Mouse (Mus musculus): ENCODE measurements around the gene Cnot10. TPM values are rescaled to one million over a fixed set of nuclear protein-coding genes. Genes with fewer than 3 reads are reported as not detected.
A peak's percentile ranks its signal among the peaks of the same experiment; 100 is the strongest.
"Not testable (repeated sequence)": the region's sequence is repeated elsewhere in the genome, so short reads cannot be mapped to it uniquely, and the experiment has no call there.

Cnot10 gene
- total RNA-seq, 2 experiments from 2014 or later: 17.1 TPM

DNA sequence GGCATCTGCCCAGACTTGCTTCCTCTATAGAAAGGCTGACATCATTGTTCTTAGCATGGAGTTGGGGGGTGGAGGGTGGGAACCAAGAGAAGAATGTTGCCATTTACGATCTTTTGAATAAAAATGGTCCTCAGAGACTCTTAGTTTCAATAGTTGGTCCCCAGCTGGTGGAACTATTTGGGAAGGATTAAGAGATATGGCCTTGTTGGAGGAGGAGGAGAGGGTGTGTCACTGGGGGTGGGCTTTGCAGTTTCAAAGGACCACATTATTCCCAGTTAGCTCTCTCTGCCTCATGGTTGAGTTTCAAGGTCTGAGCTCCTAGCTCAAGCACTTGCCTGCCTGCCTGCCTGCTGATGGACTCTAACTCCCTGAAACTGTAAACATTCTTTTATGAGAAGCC is 32.0 kb upstream of the Cnot10 start:
- no peak overlapping the region for H3K27ac ChIP-seq
- intact Hi-C loops (cut with DNase I): no loop called here

GRCm38 (mm10) chr9:114669011-114669410 is 29.0 kb upstream of the Cnot10 start:
- H3K27ac ChIP-seq: no peak overlapping the region
- no peak for DNase-seq
- no peak overlapping the region for H3K4me3 ChIP-seq
- intact Hi-C loops (cut with DNase I): no loop called here
- no peak for TF ChIP-seq CTCF (IDR thresholded peaks at IDR 0.05)

More for the DNA sequence above, 32.0 kb upstream of the Cnot10 start:
- no peak for TF ChIP-seq CTCF (IDR thresholded peaks at IDR 0.05)
- no peak for DNase-seq
- H3K4me3 ChIP-seq: no peak overlapping the region

DNA sequence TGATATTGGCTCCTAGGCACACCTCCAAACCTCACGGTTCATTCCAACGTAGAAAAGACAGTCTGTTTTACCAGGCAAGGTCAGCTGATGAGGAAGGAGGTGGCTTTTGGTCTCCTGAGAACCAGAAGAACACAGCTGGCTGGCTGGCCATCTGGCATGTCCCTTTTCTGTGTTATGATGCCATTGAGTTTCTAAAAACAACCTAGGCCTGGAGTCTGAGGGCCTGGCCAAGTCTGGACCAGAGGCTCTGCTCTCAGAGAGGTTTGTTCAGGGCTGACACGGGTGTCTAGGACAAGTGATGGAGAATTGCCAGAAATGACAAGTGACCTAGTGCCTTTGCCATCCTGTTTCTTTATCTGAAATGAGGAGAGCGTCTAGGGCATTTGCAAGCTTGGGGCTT is 28.1 kb upstream of the Cnot10 start:
- no peak for TF ChIP-seq CTCF (IDR thresholded peaks at IDR 0.05)
- peak; percentile 39 for DNase-seq
- H3K4me3 ChIP-seq: no peak overlapping the region
- no peak overlapping the region for H3K27ac ChIP-seq
- intact Hi-C loops (cut with DNase I): no loop called here

GRCm38 (mm10) chr9:114666858-114667257 is 26.9 kb upstream of the Cnot10 start:
- intact Hi-C loops (cut with DNase I): no loop called here
- TF ChIP-seq CTCF (IDR thresholded peaks at IDR 0.05): no peak
- Histone ChIP-seq H3K4me3 (no peak overlapping the region), H3K27ac (no peak overlapping the region)
- DNase-seq: no peak

DNA sequence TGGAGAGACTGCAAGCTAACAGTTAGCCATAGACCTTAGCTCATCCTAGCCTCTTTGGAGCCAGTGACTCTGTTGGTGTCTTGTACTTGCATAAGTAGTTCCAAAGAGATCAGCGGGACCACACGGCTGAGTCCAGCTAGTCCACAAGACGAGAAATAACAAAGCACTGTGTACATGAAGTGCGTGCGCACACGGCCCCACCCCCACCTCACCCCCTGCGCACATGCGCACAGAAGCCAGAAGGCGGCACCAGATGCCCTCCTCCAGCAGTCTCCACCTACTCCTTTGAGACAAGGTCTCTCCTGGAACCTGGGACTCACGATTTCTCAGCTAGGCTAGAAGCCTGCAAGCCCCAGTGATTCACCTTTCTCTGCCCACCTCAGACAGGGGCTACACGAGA is 23.8 kb upstream of the Cnot10 start:
- H3K4me3 ChIP-seq: no peak overlapping the region
- no peak overlapping the region for H3K27ac ChIP-seq
- intact Hi-C loops (cut with DNase I): no loop called here
- DNase-seq: no peak
- TF ChIP-seq CTCF (IDR thresholded peaks at IDR 0.05): no peak

GRCm38 (mm10) chr9:114661991-114662390 is 22.0 kb upstream of the Cnot10 start:
- DNase-seq: no peak
- intact Hi-C loops (cut with DNase I): no loop called here
- Histone ChIP-seq H3K27ac (no peak overlapping the region), H3K4me3 (no peak overlapping the region)
- TF ChIP-seq CTCF (IDR thresholded peaks at IDR 0.05): no peak

- no peak overlapping the region for H3K4me3 ChIP-seq
- intact Hi-C loops (cut with DNase I): no loop called here
- no peak for DNase-seq
- H3K27ac ChIP-seq: no peak overlapping the region
- no peak for TF ChIP-seq CTCF (IDR thresholded peaks at IDR 0.05)
Measured at GRCm38 (mm10) chr9:114660983-114661382, 21.0 kb upstream of the Cnot10 start.

GRCm38 (mm10) chr9:114660506-114660905 is 20.5 kb upstream of the Cnot10 start:
- no peak overlapping the region for H3K27ac ChIP-seq
- no peak for TF ChIP-seq CTCF (IDR thresholded peaks at IDR 0.05)
- no peak for DNase-seq
- intact Hi-C loops (cut with DNase I): no loop called here
- no peak overlapping the region for H3K4me3 ChIP-seq

GRCm38 (mm10) chr9:114656701-114657100 is 16.7 kb upstream of the Cnot10 start:
- Histone ChIP-seq H3K27ac (no peak overlapping the region), H3K4me3 (no peak overlapping the region)
- intact Hi-C loops (cut with DNase I): no loop called here
- DNase-seq: no peak
- TF ChIP-seq CTCF (IDR thresholded peaks at IDR 0.05): no peak

DNA sequence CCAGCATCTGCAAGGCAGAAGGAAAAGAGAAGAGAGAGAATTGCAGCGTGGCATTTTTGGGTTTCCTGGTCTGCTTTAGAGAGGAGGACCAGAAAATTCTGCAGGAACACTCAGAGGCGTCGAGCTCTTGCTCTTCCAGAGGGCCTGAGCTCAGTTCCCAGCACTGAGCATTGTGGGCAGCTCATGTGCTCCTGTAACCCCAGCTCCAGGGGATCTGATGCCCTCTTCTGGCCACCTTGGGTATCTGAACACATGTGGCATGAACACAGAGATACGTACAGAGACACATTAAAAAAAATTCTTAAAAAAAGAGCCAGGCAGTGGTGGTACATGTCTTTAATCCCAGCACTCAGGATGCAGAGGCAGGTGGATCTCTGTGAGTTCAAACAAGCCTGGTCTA is 15.4 kb upstream of the Cnot10 start:
- Histone ChIP-seq H3K27ac (no peak overlapping the region), H3K4me3 (no peak overlapping the region)
- DNase-seq: no peak
- TF ChIP-seq CTCF (IDR thresholded peaks at IDR 0.05): no peak
- intact Hi-C loops (cut with DNase I): no loop called here

DNA sequence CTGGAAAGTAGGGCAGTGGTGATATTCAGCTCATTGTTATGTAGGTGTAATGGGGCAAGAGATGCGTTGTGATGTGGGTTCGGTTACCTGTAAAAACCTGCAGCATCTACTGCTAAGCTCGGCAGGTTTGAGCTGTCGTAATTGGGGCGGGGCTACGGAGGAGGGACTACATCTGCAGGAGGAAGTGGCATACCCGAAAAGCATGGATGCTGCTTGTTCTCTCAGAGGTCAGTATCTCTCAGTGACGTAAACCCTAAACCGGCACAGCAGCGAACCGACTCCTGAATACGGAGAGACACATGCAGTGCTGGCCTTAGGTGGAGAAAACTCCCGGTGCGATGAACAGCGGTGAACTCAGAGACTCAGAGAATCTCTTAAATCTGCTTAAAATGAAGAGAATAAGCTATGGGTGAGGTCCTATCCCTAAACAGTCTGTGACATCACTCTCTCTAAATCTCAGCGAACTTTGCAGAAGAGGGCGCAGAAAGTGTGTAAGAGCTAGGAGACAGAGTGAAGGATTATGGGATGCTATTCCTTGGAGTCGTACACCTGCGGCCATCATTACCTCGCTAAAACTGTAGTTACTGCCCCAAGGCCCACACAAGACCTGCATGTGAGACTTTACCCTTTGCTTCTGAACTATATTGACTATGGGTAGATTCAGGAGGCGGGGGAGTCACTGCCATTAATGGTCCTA is 11.1 kb upstream of the Cnot10 start:
- Histone ChIP-seq H3K4me3 (no peak overlapping the region), H3K27ac (no peak overlapping the region)
- DNase-seq: no peak
- intact Hi-C loops (cut with DNase I): no loop called here
- TF ChIP-seq CTCF (IDR thresholded peaks at IDR 0.05): no peak

DNA sequence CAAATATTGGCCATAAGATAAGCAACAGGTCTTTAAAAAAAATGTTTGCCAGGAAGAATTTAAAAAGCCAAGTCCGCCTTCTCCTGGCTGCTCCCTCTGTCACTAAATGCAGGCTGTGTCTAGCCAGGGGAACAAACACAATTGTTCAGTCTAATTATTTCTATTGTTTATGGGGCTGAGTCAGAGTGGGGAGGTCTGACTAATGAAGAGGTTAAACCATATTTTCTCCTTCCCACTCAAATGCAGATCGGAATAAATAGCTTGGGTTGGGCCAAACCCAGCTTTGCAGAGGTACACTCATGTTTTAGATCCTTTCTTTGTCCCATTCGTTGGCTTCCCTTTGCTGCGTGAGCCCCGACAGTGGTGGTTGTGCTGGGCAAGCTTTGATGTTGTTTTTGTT is 9.4 kb upstream of the Cnot10 start:
- intact Hi-C loops (cut with DNase I): loop anchor here (2.0 kb wide), 1 partner anchor 39 kb away; the partner anchor contains the start of gene Dync1li1
- TF ChIP-seq CTCF (IDR thresholded peaks at IDR 0.05): no peak

GRCm38 (mm10) chr9:114648472-114648871 is 8.5 kb upstream of the Cnot10 start:
- DNase-seq, H3K27ac ChIP-seq, H3K4me3 ChIP-seq: not testable (repeated sequence)
- TF ChIP-seq CTCF (IDR thresholded peaks at IDR 0.05): peak; percentile 65
- intact Hi-C loops (cut with DNase I): loop anchor here (1.0 to 2.0 kb wide), 2 partner anchors 40 to 79 kb away; partner anchors contain the start of gene Dync1li1

More for the DNA sequence above, 9.4 kb upstream of the Cnot10 start:
- Histone ChIP-seq H3K27ac (no peak overlapping the region), H3K4me3 (no peak overlapping the region)
- DNase-seq: no peak

Data from gastrocnemius, adult 2 months (tissue).